ENCODE assay signal across 17 mouse cellular contexts in genomic region chr16:17244996-17245395, GRCm38 (mm10). TPM values are rescaled to one million over a fixed set of nuclear protein-coding genes. Genes with fewer than 3 reads are reported as not detected.
DNase-seq lines count a peak whose midpoint lies in the region; TF ChIP-seq lines count a peak whose summit lies in the region.
"Had no signal": no experiment of that assay in that cellular context is flagged by ENCODE, and none has a peak within 500 bp of the region (broad histone marks: within the 10 kb centered on the region; RNA-seq: fewer than 3 reads in every experiment).

No protein-coding gene starts in this region.

- no peak for DNase-seq in ES-E14 (ENCODE audit: low read depth, low spot score)
- DNase-seq in ZHBTc4 (ENCODE audit: low read depth, low spot score): peak; percentile 78
- no peak for DNase-seq in adrenal gland, postnatal 4 days (ENCODE audit: low spot score in 2 of 2)
- no peak for DNase-seq in spleen, postnatal 4 days (ENCODE audit: low spot score in 2 of 2)
- no peak for DNase-seq in left cerebral cortex, adult 9 months (ENCODE audit: low spot score in 2 of 2)
- DNase-seq: adrenal gland, adult 2 months; adrenal gland, postnatal 10 days; adrenal gland, postnatal 25 days; cerebellum, adult 11-12 months; cerebellum, adult 2 months; cerebellum, adult 9-10 months; cerebellum, postnatal 10 days; cerebellum, postnatal 25 days had no signal

- TF ChIP-seq EP300 in ES-Bruce4 (IDR thresholded peaks at IDR 0.05; ENCODE audit: insufficient read depth, low read depth, low read length): no peak

- no peak for TF ChIP-seq POLR2A in ES-Bruce4 (IDR thresholded peaks at IDR 0.05; ENCODE audit: insufficient read depth, low read length)

- H3K9me3 ChIP-seq in ES-Bruce4 (replicated peaks; ENCODE audit: control insufficient read depth, insufficient read depth, low read length, poor library complexity, severe bottlenecking) (no peaks in the 10 kb centered on the region), ES-E14 (ENCODE audit: control insufficient read depth, insufficient read depth, low read depth, low read length) (no peaks in the 10 kb centered on the region)
- H3K9me3 ChIP-seq: embryonic facial prominence, embryonic 10.5 days; embryonic facial prominence, embryonic 12.5 days; forebrain, embryonic 13.5 days had no signal

- H3K4me1 ChIP-seq in ES-Bruce4 (ENCODE audit: control insufficient read depth, insufficient read depth, low read length) (peaks cover 16% of the 10 kb centered on the region), ES-E14 (ENCODE audit: control insufficient read depth in 2 of 2, insufficient read depth in 2 of 2, low read length in 2 of 2, poor library complexity in 1 of 2) (peaks cover 35 to 44% of the 10 kb centered on the region in 2 experiments)

- H3K36me3 ChIP-seq in ES-Bruce4 (ENCODE audit: control insufficient read depth, insufficient read depth, low read length, poor library complexity, severe bottlenecking) (no peaks in the 10 kb centered on the region), ES-E14 (ENCODE audit: control insufficient read depth, insufficient read depth, low read length, poor library complexity, severe bottlenecking) (no peaks in the 10 kb centered on the region)
- H3K36me3 ChIP-seq: embryonic facial prominence, embryonic 10.5 days; embryonic facial prominence, embryonic 12.5 days had no signal

- H3K27ac ChIP-seq in ES-Bruce4 (ENCODE audit: insufficient read depth, low read length) (peak overlapping the region; percentile 86), ES-E14 (ENCODE audit: insufficient read depth, low read depth, low read length, poor library complexity, severe bottlenecking) (peak overlapping the region; percentile 90)
- H3K27ac ChIP-seq: embryonic facial prominence, embryonic 10.5 days; embryonic facial prominence, embryonic 12.5 days; forebrain, embryonic 13.5 days had no signal

- TF ChIP-seq CTCF in ES-Bruce4 (IDR thresholded peaks at IDR 0.05; ENCODE audit: low read depth, low read length): no peak

- no peak overlapping the region for H3K4me3 ChIP-seq in ES-Bruce4 (ENCODE audit: low read depth, low read length)
- peak overlapping the region in 1 of 2 experiments; percentile 11; a peak in 1 of 4 replicates for H3K4me3 ChIP-seq in ES-E14 (ENCODE audit: insufficient read depth in 1 of 2, low read depth in 1 of 2, low read length in 2 of 2, poor library complexity in 1 of 2, severe bottlenecking in 1 of 2)
- H3K4me3 ChIP-seq: embryonic facial prominence, embryonic 10.5 days; embryonic facial prominence, embryonic 12.5 days; forebrain, embryonic 13.5 days had no signal

- H3K9ac ChIP-seq in ES-Bruce4 (ENCODE audit: low read depth, poor library complexity, severe bottlenecking) (no peak overlapping the region), ES-E14 (ENCODE audit: insufficient read depth, low read depth, low read length, poor library complexity, severe bottlenecking) (peak overlapping the region; percentile 14; the same call in 1 of the 2 replicates)
- H3K9ac ChIP-seq: embryonic facial prominence, embryonic 12.5 days; forebrain, embryonic 13.5 days had no signal

- H3K27me3 ChIP-seq in ES-Bruce4 (ENCODE audit: control insufficient read depth, insufficient read depth, low read length, poor library complexity, severe bottlenecking): no peaks in the 10 kb centered on the region
- H3K27me3 ChIP-seq: embryonic facial prominence, embryonic 12.5 days; forebrain, embryonic 13.5 days had no signal

- in situ Hi-C loops in ES-E14 (cut with MboI; ENCODE audit: low sequenced_read_pairs in 2 of 2, unreplicated experiment in 2 of 2): no loop called here

TF ChIP-seq in ES-E14, 5 proteins besides CTCF, POLR2A, EP300 and RAD21:
- no peak for TF ChIP-seq ZC3H11A (IDR thresholded peaks at IDR 0.05; ENCODE audit: borderline replicate concordance, low read depth, low read length)
- no peak for TF ChIP-seq ZNF384 (IDR thresholded peaks at IDR 0.05; ENCODE audit: low read depth, low read length)
- TF ChIP-seq CHD2 (IDR thresholded peaks at IDR 0.05; ENCODE audit: low read depth, low read length): no peak
- no peak for TF ChIP-seq HCFC1 (IDR thresholded peaks at IDR 0.05; ENCODE audit: borderline replicate concordance, insufficient read depth, low read length)
- no peak for TF ChIP-seq MAFK (IDR thresholded peaks at IDR 0.05; ENCODE audit: insufficient read depth, low read depth, low read length)

RNA-seq across cellular contexts. Expression of gene Hic2, which starts 11.6 kb away (rescaled TPM):
- polyA plus RNA-seq in ES-Bruce4 (2011; ENCODE audit: insufficient read depth, insufficient read length, low read depth, missing spikeins): 40.9 and 43.5 TPM in 2 replicates
- 35.0 and 35.9 TPM in 2 replicates for total RNA-seq in ES-E14 (2012; rRNA removed)
- total RNA-seq in adrenal gland, postnatal 4 days (2021): 1 to 10 TPM; 5.6 TPM

RNA-seq across cellular contexts. Expression of gene Tmem191c, which starts 30.9 kb away (rescaled TPM):
- polyA plus RNA-seq in ES-Bruce4 (2011; ENCODE audit: insufficient read depth, insufficient read length, low read depth, missing spikeins): 9.6 and 10.5 TPM in 2 replicates
- 45.1 and 68.6 TPM in 2 replicates for total RNA-seq in ES-E14 (2012; rRNA removed)
- 10 to 100 TPM; 22.9 to 26.7 TPM for total RNA-seq in adrenal gland, postnatal 4 days (2021)

RNA-seq across cellular contexts. Expression of gene Rimbp3, which starts 36.6 kb away (rescaled TPM):
- polyA plus RNA-seq in ES-Bruce4 (2011; ENCODE audit: insufficient read depth, insufficient read length, low read depth, missing spikeins): 0.63 and 0.90 TPM in 2 replicates
- total RNA-seq in ES-E14 (2012; rRNA removed): 2.6 and 2.9 TPM in 2 replicates
- total RNA-seq in adrenal gland, postnatal 4 days (2021): under 1 TPM in 1 of 2 experiments, not detected in 1; 0.22 TPM
- polyA plus RNA-seq: adrenal gland, adult 2 months had no signal

RNA-seq across cellular contexts. Expression of gene Ube2l3, which starts 42.5 kb away (rescaled TPM):
- 203 and 207 TPM in 2 replicates for polyA plus RNA-seq in ES-Bruce4 (2011; ENCODE audit: insufficient read depth, insufficient read length, low read depth, missing spikeins)
- total RNA-seq in ES-E14 (2012; rRNA removed): 77.6 and 109 TPM in 2 replicates
- total RNA-seq in adrenal gland, postnatal 4 days (2021): 100 to 1,000 TPM; 200 to 206 TPM
